Comparison of ENCODE assay signal across 8 mouse cellular contexts in genomic region chr14:30671986-30672312, GRCm38 (mm10). TPM values are rescaled to one million over a fixed set of nuclear protein-coding genes. Genes with fewer than 3 reads are reported as not detected.
DNase-seq lines count a peak whose midpoint lies in the region; ATAC-seq and TF ChIP-seq lines count a peak whose summit lies in the region.

No protein-coding gene starts in this region.

- no peak for TF ChIP-seq EP300 in liver, embryonic 14.5 days (IDR thresholded peaks at IDR 0.05; ENCODE audit: low read depth)
- no peak for TF ChIP-seq EP300 in stomach, postnatal 0 days (optimal IDR thresholded peaks at IDR 0.05)

- no peaks in the 10 kb centered on the region for H3K4me1 ChIP-seq in forebrain, embryonic 10.5 days
- no peaks in the 10 kb centered on the region for H3K4me1 ChIP-seq in heart, embryonic 16.5 days (ENCODE audit: control insufficient read depth, insufficient read depth, low read length)
- peaks cover 0 to 9% of the 10 kb centered on the region in 2 experiments; a peak in 2 of 4 replicates for H3K4me1 ChIP-seq in liver, embryonic 14.5 days (replicated peaks; ENCODE audit: control insufficient read depth in 2 of 2, insufficient read depth in 2 of 2, low read length in 1 of 2)
- H3K4me1 ChIP-seq in neural tube, embryonic 12.5 days = no peaks in the 10 kb centered on the region
- H3K4me1 ChIP-seq in stomach, postnatal 0 days (replicated peaks; ENCODE audit: control insufficient read depth, insufficient read depth) = no peaks in the 10 kb centered on the region

- peaks cover 79% of the 10 kb centered on the region for H3K36me3 ChIP-seq in forebrain, embryonic 10.5 days (replicated peaks)
- peaks cover 29% of the 10 kb centered on the region for H3K36me3 ChIP-seq in heart, embryonic 16.5 days (ENCODE audit: control insufficient read depth, insufficient read depth)
- H3K36me3 ChIP-seq in liver, embryonic 14.5 days (replicated peaks; ENCODE audit: control insufficient read depth, insufficient read depth, low read depth) = no peaks in the 10 kb centered on the region; the same call in 1 of the 2 replicates
- H3K36me3 ChIP-seq in neural tube, embryonic 12.5 days = peaks cover 44% of the 10 kb centered on the region
- peaks cover 6% of the 10 kb centered on the region; the same call in 1 of the 2 replicates for H3K36me3 ChIP-seq in stomach, postnatal 0 days (ENCODE audit: control insufficient read depth, insufficient read depth, low read length)

- no peak overlapping the region for H3K9ac ChIP-seq in heart, embryonic 16.5 days (ENCODE audit: low read length)
- H3K9ac ChIP-seq in liver, embryonic 14.5 days (replicated peaks) = no peak overlapping the region
- H3K9ac ChIP-seq in neural tube, embryonic 12.5 days = no peak overlapping the region
- H3K9ac ChIP-seq in stomach, postnatal 0 days (ENCODE audit: low read length) = no peak overlapping the region

- no peaks in the 10 kb centered on the region for H3K9me3 ChIP-seq in forebrain, embryonic 10.5 days
- no peaks in the 10 kb centered on the region for H3K9me3 ChIP-seq in heart, embryonic 16.5 days (replicated peaks; ENCODE audit: control insufficient read depth, low read length)
- no peaks in the 10 kb centered on the region for H3K9me3 ChIP-seq in liver, embryonic 14.5 days (ENCODE audit: control insufficient read depth, low read length)
- no peaks in the 10 kb centered on the region for H3K9me3 ChIP-seq in neural tube, embryonic 12.5 days
- H3K9me3 ChIP-seq in stomach, postnatal 0 days (ENCODE audit: control insufficient read depth, low read length) = no peaks in the 10 kb centered on the region

- H3K27me3 ChIP-seq in forebrain, embryonic 10.5 days (ENCODE audit: poor library complexity, severe bottlenecking) = no peaks in the 10 kb centered on the region
- no peaks in the 10 kb centered on the region for H3K27me3 ChIP-seq in heart, embryonic 16.5 days (ENCODE audit: control insufficient read depth, insufficient read depth, low read length)
- no peaks in the 10 kb centered on the region for H3K27me3 ChIP-seq in liver, embryonic 14.5 days (ENCODE audit: control insufficient read depth, insufficient read depth, low read length)
- no peaks in the 10 kb centered on the region for H3K27me3 ChIP-seq in neural tube, embryonic 12.5 days (replicated peaks)
- H3K27me3 ChIP-seq in stomach, postnatal 0 days (ENCODE audit: control insufficient read depth, insufficient read depth, low read length) = no peaks in the 10 kb centered on the region

- TF ChIP-seq CTCF in liver, embryonic 14.5 days (IDR thresholded peaks at IDR 0.05; ENCODE audit: low read depth) = peak; percentile 95
- peak; percentile 97 for TF ChIP-seq CTCF in stomach, postnatal 0 days (IDR thresholded peaks at IDR 0.05; ENCODE audit: low read depth)

- H3K27ac ChIP-seq in forebrain, embryonic 10.5 days = no peak overlapping the region
- no peak overlapping the region for H3K27ac ChIP-seq in heart, embryonic 16.5 days (ENCODE audit: low read length)
- H3K27ac ChIP-seq in liver, embryonic 14.5 days = no peak overlapping the region
- H3K27ac ChIP-seq in neural tube, embryonic 12.5 days = no peak overlapping the region
- H3K27ac ChIP-seq in stomach, postnatal 0 days (replicated peaks) = no peak overlapping the region

- WGBS in forebrain, embryonic 10.5 days = 26% methylated on average over 3 of the region's 3 CpGs
- 10% methylated on average over 3 of the region's 3 CpGs for WGBS in heart, embryonic 16.5 days
- WGBS in liver, embryonic 14.5 days (ENCODE audit: insufficient replicate concordance) = 11% methylated on average over 3 of the region's 3 CpGs
- 13% methylated on average over 3 of the region's 3 CpGs for WGBS in neural tube, embryonic 12.5 days
- WGBS in stomach, postnatal 0 days = 4% methylated on average over 3 of the region's 3 CpGs

- no peak overlapping the region for H3K4me2 ChIP-seq in heart, embryonic 16.5 days (ENCODE audit: low read depth, low read length)
- no peak overlapping the region for H3K4me2 ChIP-seq in liver, embryonic 14.5 days (ENCODE audit: low read depth)
- H3K4me2 ChIP-seq in neural tube, embryonic 12.5 days (replicated peaks) = no peak overlapping the region
- H3K4me2 ChIP-seq in stomach, postnatal 0 days (replicated peaks; ENCODE audit: low read depth) = no peak overlapping the region

- peak; percentile 52 for DNase-seq in c-Kit-negative CD71-positive TER-119-positive erythroid progenitor cells, embryonic 14.5 days (ENCODE audit: low read depth, low spot score)
- peak; percentile 84 for DNase-seq in forebrain, embryonic 10.5 days (ENCODE audit: extremely low spot score, low spot score)
- peak; percentile 83 to 94 for DNase-seq in kidney, postnatal 25 days
- peak; percentile 60 to 69 (median 64) for DNase-seq in liver, embryonic 14.5 days (ENCODE audit: low read depth in 3 of 3, low spot score in 3 of 3)
- DNase-seq in stomach, postnatal 0 days (ENCODE audit: low spot score) = peak; percentile 88

- ATAC-seq in CD4-positive, CD25-positive, alpha-beta regulatory T cell, adult 4 months = peak; percentile 83
- peak; percentile 78 for ATAC-seq in heart, embryonic 16.5 days (replicated peaks; ENCODE audit: extremely low read depth, insufficient read depth, low FRiP score)
- peak; percentile 66 for ATAC-seq in liver, embryonic 14.5 days (ENCODE audit: insufficient read depth)
- ATAC-seq in neural tube, embryonic 12.5 days (ENCODE audit: low FRiP score, low read depth) = peak; percentile 66; the same call in 1 of the 2 replicates
- ATAC-seq in stomach, postnatal 0 days (ENCODE audit: low FRiP score, low TSS enrichment) = peak; percentile 89

- H3K4me3 ChIP-seq in forebrain, embryonic 10.5 days = no peak overlapping the region
- H3K4me3 ChIP-seq in heart, embryonic 16.5 days (ENCODE audit: low read length) = no peak overlapping the region
- no peak overlapping the region for H3K4me3 ChIP-seq in liver, embryonic 14.5 days (ENCODE audit: insufficient read depth in 1 of 2, low read depth in 2 of 2, low read length in 2 of 2)
- H3K4me3 ChIP-seq in neural tube, embryonic 12.5 days = no peak overlapping the region
- H3K4me3 ChIP-seq in stomach, postnatal 0 days (ENCODE audit: low read depth, low read length) = no peak overlapping the region

RNA-seq across cellular contexts. Expression of gene Rft1, which starts 17.8 kb away (rescaled TPM):
- polyA plus RNA-seq in CD4-positive, CD25-positive, alpha-beta regulatory T cell, adult 4 months (2017; shearing (Covaris generic)) = 10 to 100 TPM; 12.8 to 20.0 TPM
- polyA plus RNA-seq in forebrain, embryonic 10.5 days (2016; fragmentation: Nextera tagmentation; extraction: Ambion mirVana) = 12.7 and 14.7 TPM in 2 replicates
- 11.0 and 11.3 TPM in 2 replicates for polyA plus RNA-seq in heart, embryonic 16.5 days (2015; fragmentation: Nextera tagmentation; extraction: Ambion mirVana)
- 3.0 and 3.4 TPM in 2 replicates for polyA plus RNA-seq in liver, embryonic 14.5 days (2012; rRNA removed)
- polyA plus RNA-seq in liver, embryonic 14.5 days (2014; fragmentation: Nextera tagmentation; extraction: Ambion mirVana) = 2.8 and 2.9 TPM in 2 replicates
- polyA plus RNA-seq in neural tube, embryonic 12.5 days (2016; fragmentation: Nextera tagmentation; extraction: Ambion mirVana) = 12.0 and 13.5 TPM in 2 replicates
- 12.1 and 12.3 TPM in 2 replicates for polyA plus RNA-seq in stomach, postnatal 0 days (2015; fragmentation: Nextera tagmentation; extraction: Ambion mirVana)

RNA-seq across cellular contexts. Expression of gene Sfmbt1, which starts 42.7 kb away (rescaled TPM):
- 10 to 100 TPM; 10.8 to 12.6 TPM for polyA plus RNA-seq in CD4-positive, CD25-positive, alpha-beta regulatory T cell, adult 4 months (2017; shearing (Covaris generic))
- 22.6 and 23.6 TPM in 2 replicates for polyA plus RNA-seq in forebrain, embryonic 10.5 days (2016; fragmentation: Nextera tagmentation; extraction: Ambion mirVana)
- 9.2 and 9.5 TPM in 2 replicates for polyA plus RNA-seq in heart, embryonic 16.5 days (2015; fragmentation: Nextera tagmentation; extraction: Ambion mirVana)
- polyA plus RNA-seq in liver, embryonic 14.5 days (2012; rRNA removed) = 2.0 and 3.9 TPM in 2 replicates
- polyA plus RNA-seq in liver, embryonic 14.5 days (2014; fragmentation: Nextera tagmentation; extraction: Ambion mirVana) = 11.9 and 13.0 TPM in 2 replicates
- 17.7 and 18.3 TPM in 2 replicates for polyA plus RNA-seq in neural tube, embryonic 12.5 days (2016; fragmentation: Nextera tagmentation; extraction: Ambion mirVana)
- 5.4 and 6.2 TPM in 2 replicates for polyA plus RNA-seq in stomach, postnatal 0 days (2015; fragmentation: Nextera tagmentation; extraction: Ambion mirVana)

RNA-seq across cellular contexts. Expression of gene Prkcd, which starts 45.9 kb away (rescaled TPM):
- 10 to 100 TPM; 32.5 to 37.2 TPM for polyA plus RNA-seq in CD4-positive, CD25-positive, alpha-beta regulatory T cell, adult 4 months (2017; shearing (Covaris generic))
- polyA plus RNA-seq in forebrain, embryonic 10.5 days (2016; fragmentation: Nextera tagmentation; extraction: Ambion mirVana) = 23.6 and 24.8 TPM in 2 replicates
- polyA plus RNA-seq in heart, embryonic 16.5 days (2015; fragmentation: Nextera tagmentation; extraction: Ambion mirVana) = 40.7 and 42.7 TPM in 2 replicates
- 15.5 and 18.7 TPM in 2 replicates for polyA plus RNA-seq in liver, embryonic 14.5 days (2012; rRNA removed)
- 11.4 and 12.5 TPM in 2 replicates for polyA plus RNA-seq in liver, embryonic 14.5 days (2014; fragmentation: Nextera tagmentation; extraction: Ambion mirVana)
- 47.4 and 54.3 TPM in 2 replicates for polyA plus RNA-seq in neural tube, embryonic 12.5 days (2016; fragmentation: Nextera tagmentation; extraction: Ambion mirVana)
- polyA plus RNA-seq in stomach, postnatal 0 days (2015; fragmentation: Nextera tagmentation; extraction: Ambion mirVana) = 62.8 and 72.3 TPM in 2 replicates
